Mouse (Mus musculus) monocyte, adult 2 months (primary cell): ENCODE results near the gene Nono.
"Not testable (repeated sequence)": the region's sequence is repeated elsewhere in the genome, so short reads cannot be mapped to it uniquely, and the experiment has no call there.

Source experiments
- DNase-seq, 2 experiments: peaks; one replicate each; pipeline ENCODE4 v3.0.0; 2022; ENCODE audit warnings: low spot score in 2 of 2, low read depth in 1 of 2

Nono gene

DNA sequence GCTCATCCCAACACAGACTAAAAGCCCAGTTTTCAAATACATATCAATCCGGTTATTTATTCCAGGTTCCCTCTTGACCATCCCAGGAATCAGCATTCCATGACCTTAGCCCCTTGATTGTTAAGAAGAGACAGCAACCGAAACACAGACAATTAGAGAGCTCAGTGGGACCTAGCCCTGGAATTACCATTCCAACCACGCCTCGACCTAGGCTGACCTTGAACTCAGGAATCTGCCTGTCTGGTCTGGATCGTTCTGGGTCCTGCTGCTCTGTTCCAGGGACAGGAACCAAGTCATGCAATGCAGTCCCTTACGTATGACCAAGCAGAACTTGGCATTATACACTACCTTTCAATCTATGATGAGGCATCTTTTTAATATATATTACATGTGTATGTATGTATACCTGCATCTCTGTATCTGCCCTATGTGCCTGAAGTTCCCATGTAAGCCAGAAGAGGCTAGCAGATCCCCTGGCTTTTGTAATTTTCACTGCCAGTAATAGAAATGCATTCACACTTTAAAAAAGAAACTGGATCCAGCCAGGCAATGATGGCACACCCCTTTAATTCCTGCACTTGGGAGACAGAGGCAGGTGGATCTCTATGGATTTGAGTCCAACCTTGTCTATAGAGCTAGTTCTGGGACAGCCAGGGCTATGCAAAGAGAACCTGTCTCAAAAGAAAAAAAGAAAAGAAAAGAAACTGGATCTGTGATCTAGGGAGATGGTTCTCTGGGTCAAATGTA, 52.7 kb downstream of the Nono start:
- DNase-seq: no peak

DNA sequence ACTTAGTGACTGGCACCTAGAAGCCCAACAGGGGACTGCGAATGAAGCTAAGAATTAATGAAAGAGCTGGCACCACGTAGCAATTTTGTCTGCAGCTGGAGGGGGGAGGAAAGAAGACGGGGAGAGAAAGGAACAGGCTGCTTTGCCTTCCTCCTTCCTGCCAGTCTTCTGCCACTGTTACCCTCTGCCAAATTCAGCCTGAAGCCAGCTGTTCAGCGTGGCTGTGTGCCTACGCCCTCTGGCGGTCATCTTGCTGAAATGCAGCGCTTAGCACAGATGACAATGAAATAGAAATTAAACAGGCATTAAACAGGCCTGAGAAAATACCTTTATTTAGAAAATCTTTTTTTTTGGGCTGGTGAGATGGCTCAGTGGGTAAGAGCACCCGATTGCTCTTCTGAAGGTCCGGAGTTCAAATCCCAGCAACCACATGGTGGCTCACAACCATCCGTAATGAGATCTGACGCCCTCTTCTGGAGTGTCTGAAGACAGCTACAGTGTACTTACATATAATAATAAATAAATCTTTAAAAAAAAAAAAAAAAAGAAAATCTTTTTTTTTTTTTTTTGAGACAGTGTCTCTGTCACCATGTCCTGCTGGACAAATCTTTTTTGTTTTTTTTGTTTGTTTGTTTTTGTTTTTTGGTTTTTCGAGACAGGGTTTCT, 57.5 kb downstream of the Nono start:
- not testable (repeated sequence) for DNase-seq
